Mouse (Mus musculus) testis, adult 2 months (tissue): ENCODE data around the gene Csk.

Experiments used
- CTCF ChIP-seq: fragments of 200-500 bp; IDR thresholded peaks from 2 replicates; pipeline ENCODE4 v1.5.1; 2012; ENCODE audit warnings: low read depth, mild to moderate bottlenecking, inconsistent platforms, low read length, moderate library complexity; ENCODE audit not compliant: control insufficient read depth, insufficient read depth, insufficient replicate concordance
- POLR2A ChIP-seq: fragments of 200-500 bp; IDR thresholded peaks from 2 replicates; pipeline ENCODE4 v1.6.1; 2012; ENCODE audit warnings: low read depth, mild to moderate bottlenecking, inconsistent platforms, low read length, moderate library complexity; ENCODE audit not compliant: control insufficient read depth

- no peak for TF ChIP-seq CTCF
- TF ChIP-seq POLR2A: no peak
Measured at GRCm38 (mm10) chr9:57687751-57688150, 34.3 kb upstream of the Csk start, which contains the start of gene Cyp1a1.
